Mouse (Mus musculus) cerebellum, adult 2 months (tissue): Measurements from ENCODE around the gene Cript.

Source experiments
- CTCF ChIP-seq: fragments of 200-500 bp; IDR thresholded peaks from 2 replicates; pipeline ENCODE4 v1.5.1; 2011; ENCODE audit warnings: low read depth, mild to moderate bottlenecking, control low read depth, low read length, moderate library complexity, borderline replicate concordance; ENCODE audit not compliant: insufficient read depth
- POLR2A ChIP-seq: fragments of 200-500 bp; IDR thresholded peaks from 2 replicates; pipeline ENCODE4 v1.6.1; 2011; ENCODE audit warnings: low read length, control low read depth, borderline replicate concordance; ENCODE audit not compliant: insufficient read depth

- TF ChIP-seq CTCF = no peak
- TF ChIP-seq POLR2A = no peak
Observed at GRCm38 (mm10) chr17:87008950-87009349, 16.4 kb upstream of the Cript start.
